Mouse (Mus musculus) megakaryocyte, adult 5-6 weeks (primary cell): ENCODE measurements around the gene Gm28308. TPM values are rescaled to one million over a fixed set of nuclear protein-coding genes. Genes with fewer than 3 reads are reported as not detected.

Experiments used
- ATAC-seq: 2 replicates; pipeline ENCODE4 v1.8.0; 2016; ENCODE audit warnings: mild to moderate bottlenecking, inconsistent platforms; ENCODE audit not compliant: poor library complexity, severe bottlenecking
- total RNA-seq, 2 experiments: library from RNA; stranded (forward) in 1 of 2; stranded (reverse) in 1 of 2; fragments of 153-499, 151-499 nt in 1 of 2; fragments of 221-1000, 200-1000 nt in 1 of 2; gene quantifications; 2 replicates each; pipeline versions ENCODE4 v1.2.3 to v1.2.4; 2015 to 2017

The Gm28308 gene
- total RNA-seq, 2 experiments from 2014 or later: not detected

- ATAC-seq: no peak
Observed at GRCm38 (mm10) chr6:52208072-52208867, 4.9 kb downstream of the Gm28308 start, which contains the start of gene Hoxa6. Gene Hoxa6 (minus strand): TSS chr6:52208722.

DNA sequence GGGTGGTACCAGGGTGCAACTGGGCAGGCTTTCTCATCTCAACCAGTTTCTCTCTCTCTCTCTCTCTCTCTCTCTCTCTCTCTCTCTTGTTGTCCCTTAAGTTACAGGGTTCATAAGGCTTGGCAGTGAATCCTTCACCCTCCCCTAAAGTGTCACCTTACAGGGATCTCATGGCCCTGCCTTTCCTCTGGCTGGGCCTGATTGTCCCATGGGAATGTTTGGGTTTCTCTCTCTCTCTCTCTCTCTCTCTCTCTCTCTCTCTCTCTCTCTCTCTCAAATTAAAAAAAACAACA is 5.5 kb downstream of the Gm28308 start:
- no peak for ATAC-seq

DNA sequence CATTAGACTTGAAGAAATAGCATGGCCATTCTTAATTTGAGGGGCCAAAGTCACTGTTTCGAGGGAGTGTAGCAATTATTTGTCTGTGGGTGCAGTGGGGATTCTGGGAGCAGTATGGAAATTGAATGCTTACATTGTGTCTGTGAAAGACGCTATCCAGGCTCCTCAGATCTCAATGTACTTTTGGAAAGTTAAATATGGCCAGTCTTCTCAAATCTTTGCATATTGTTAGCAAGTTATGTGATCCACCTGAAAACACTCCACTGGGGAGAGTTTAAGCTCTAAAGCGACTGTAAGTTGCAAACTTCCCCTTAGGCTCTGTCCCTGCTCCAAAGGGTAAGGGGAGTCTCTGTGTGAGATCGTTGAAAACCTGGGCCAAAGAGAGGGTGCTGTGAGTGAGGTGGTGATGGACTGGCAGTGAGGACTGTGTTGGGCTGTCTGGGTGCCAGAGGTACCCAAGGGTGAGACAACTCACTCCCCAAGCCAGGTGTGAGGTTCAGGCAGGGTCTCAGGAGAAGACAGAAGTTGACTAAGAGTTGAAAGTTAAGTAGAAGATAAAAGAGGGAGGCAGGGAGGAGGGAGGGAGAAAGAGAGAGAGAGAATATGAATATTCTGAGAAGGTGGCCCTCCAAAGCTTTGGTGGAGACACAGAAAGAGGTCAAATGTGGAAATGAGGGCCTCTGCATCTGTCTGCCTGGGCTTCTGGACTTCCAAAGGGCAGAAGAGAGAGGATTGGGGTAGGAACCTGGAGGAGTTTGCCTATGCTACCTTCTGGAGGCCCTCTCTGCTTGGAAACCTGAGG is 6.1 kb downstream of the Gm28308 start:
- ATAC-seq: no peak

GRCm38 (mm10) chr6:52205638-52206621 is 7.2 kb downstream of the Gm28308 start:
- ATAC-seq: no peak

GRCm38 (mm10) chr6:52205221-52205620 is 7.9 kb downstream of the Gm28308 start:
- no peak for ATAC-seq

- ATAC-seq: no peak
Observed at GRCm38 (mm10) chr6:52204050-52204752, 8.9 kb downstream of the Gm28308 start, which contains the start of gene Hoxa5. Gene Hoxa5 (minus strand): TSS chr6:52204587.

- ATAC-seq: no peak
Observed at GRCm38 (mm10) chr6:52203371-52204049, 9.6 kb downstream of the Gm28308 start.

GRCm38 (mm10) chr6:52203121-52203370 is 10.1 kb downstream of the Gm28308 start:
- ATAC-seq: no peak

DNA sequence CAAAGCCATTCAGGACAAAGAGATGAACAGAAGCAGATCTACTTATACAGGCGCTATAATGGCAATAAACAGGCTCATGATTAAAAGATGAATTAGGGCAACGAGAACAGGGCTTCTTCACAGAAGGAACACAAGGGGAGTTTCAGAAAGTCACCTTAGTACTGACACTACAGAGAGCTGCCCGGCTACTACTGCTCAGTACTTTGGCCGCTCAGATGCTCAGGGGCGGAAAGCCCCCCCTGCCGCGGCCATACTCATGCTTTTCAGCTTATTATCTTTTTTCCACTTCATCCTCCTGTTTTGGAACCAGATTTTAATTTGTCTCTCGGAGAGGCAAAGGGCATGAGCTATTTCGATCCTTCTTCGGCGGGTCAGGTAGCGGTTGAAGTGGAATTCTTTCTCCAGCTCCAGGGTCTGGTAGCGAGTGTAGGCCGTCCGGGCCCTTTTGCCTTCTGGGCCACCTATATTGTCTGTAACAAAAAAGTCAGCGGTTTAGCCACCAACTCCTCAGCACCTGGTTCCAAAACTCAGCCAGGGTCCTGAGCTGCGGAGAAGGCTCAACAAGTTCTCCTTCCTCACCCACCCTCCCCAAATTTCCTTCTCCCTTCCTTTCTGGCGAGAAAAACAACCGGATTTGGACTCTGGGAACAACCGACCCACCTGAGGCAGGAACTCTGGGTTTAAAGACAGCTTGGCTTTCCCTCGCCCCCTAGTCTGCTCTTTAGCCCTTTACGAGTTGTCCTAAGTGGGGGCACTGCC is 10.6 kb downstream of the Gm28308 start:
- ATAC-seq: no peak

DNA sequence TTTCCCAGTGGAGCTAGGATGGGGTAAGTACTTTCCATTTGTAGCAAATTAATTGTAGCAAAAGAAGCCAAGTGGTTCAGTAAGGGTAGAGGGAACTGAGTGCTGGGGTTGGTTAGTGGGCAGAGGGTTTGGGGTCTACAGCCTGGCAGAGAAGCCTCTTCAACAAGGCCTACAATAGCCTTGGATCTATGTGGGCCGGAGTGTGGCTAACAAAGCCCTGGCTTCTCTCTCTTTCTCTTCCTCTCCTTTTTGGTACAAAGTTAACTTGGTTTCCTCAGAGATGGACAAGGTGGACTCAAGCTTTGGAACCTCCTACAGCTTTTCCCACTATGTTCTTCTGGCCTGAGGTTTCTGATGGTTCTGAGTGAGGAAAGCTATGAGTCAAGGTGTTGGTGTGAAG is 11.9 kb downstream of the Gm28308 start:
- ATAC-seq: no peak

GRCm38 (mm10) chr6:52200751-52201250 is 12.3 kb downstream of the Gm28308 start:
- ATAC-seq: no peak

- no peak for ATAC-seq
Observed at GRCm38 (mm10) chr6:52200073-52200750, 12.9 kb downstream of the Gm28308 start.

- no peak for ATAC-seq
Observed at GRCm38 (mm10) chr6:52197271-52197670, 15.9 kb downstream of the Gm28308 start.

- no peak for ATAC-seq
Observed at GRCm38 (mm10) chr6:52196811-52197210, 16.3 kb downstream of the Gm28308 start.

DNA sequence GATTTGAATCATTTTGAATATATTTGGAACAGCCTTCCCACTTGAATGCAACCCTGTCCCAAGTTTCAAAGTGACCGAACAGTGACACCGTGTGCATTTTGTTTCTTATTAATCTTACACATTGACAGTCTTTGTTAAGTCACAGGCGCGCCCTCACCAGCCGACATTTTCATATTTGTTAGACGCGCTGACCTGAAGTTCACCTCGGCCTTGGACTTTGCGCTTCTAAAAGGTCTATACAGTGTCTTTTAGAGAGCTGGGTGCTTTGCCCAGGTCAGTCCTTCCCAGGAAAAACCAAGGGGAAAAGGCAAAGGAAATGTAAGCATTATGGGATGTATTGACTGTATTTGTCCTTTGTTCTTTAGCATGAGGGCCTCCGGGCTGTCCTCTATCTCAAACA is 18.4 kb downstream of the Gm28308 start:
- no peak for ATAC-seq

DNA sequence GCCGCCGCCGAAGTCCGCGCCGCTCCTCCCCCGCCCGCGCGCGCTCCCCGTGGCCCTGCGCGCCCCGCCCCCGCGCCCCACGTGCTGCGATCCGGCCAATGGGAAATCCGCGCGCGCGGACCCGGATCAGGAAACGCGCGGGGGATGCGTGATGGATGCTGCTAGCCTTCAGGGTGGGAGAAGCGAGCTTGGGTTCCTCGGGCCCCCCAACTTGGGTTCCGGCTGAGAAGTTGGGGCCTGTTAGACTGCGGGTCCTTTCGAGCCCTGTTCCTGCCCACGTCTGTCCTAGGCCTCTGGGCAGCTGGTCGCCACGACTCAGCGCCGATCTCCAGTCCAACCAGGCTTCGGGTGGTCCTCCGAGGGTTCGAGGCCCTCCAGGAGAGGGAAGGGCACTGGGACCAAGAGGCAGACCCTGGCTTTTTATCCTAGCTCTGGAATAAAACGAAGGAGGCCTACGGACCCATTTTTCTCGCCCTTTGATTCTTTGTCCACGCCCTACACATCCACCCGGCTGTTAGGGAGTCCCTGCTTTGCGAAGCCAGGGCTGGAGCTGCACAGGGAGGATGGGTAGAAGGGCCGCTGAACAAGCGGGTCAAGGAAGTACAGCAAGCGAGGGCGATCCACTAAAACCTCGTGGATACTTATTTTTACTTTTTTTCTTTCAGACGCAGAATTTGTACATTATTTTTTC is 21.1 kb downstream of the Gm28308 start:
- peak; percentile 98 for ATAC-seq

- no peak for ATAC-seq
Observed at GRCm38 (mm10) chr6:52190906-52191810, 22.0 kb downstream of the Gm28308 start, which contains the start of gene Hoxa4. Gene Hoxa4 (minus strand): TSS chr6:52191753.
